Mouse (Mus musculus): ENCODE results near the gene Rtl1. TPM values are rescaled to one million over a fixed set of nuclear protein-coding genes. Genes with fewer than 3 reads are reported as not detected.

The Rtl1 gene
- total RNA-seq (2021) = not detected

- DNase-seq = no peak
Measured at GRCm38 (mm10) chr12:109600230-109600629, at the start of gene Rtl1. Gene Rtl1, minus strand, starts transcription at chr12:109600330.

- no peak for DNase-seq
Measured at GRCm38 (mm10) chr12:109640560-109641167, 40.5 kb upstream of the Rtl1 start.

GRCm38 (mm10) chr12:109632035-109632434 lies 31.9 kb upstream of the Rtl1 start:
- no peak for DNase-seq

- DNase-seq = no peak
Measured at GRCm38 (mm10) chr12:109628887-109629286, 28.8 kb upstream of the Rtl1 start.

- no peak for DNase-seq
Measured at GRCm38 (mm10) chr12:109626910-109627309, 26.8 kb upstream of the Rtl1 start.

GRCm38 (mm10) chr12:109620196-109620595 lies 20.1 kb upstream of the Rtl1 start:
- no peak for DNase-seq

GRCm38 (mm10) chr12:109617993-109618392 lies 17.9 kb upstream of the Rtl1 start:
- DNase-seq = no peak

- DNase-seq = no peak
Measured at GRCm38 (mm10) chr12:109617126-109617525, 17.0 kb upstream of the Rtl1 start.

- DNase-seq = no peak
Measured at GRCm38 (mm10) chr12:109615371-109615770, 15.2 kb upstream of the Rtl1 start.

- DNase-seq = no peak
Measured at GRCm38 (mm10) chr12:109614416-109614815, 14.3 kb upstream of the Rtl1 start.

GRCm38 (mm10) chr12:109612392-109613385 lies 12.6 kb upstream of the Rtl1 start:
- no peak for DNase-seq

- DNase-seq = no peak
Measured at GRCm38 (mm10) chr12:109608576-109609440, 8.7 kb upstream of the Rtl1 start.

- DNase-seq = no peak
Measured at GRCm38 (mm10) chr12:109607953-109608352, 7.8 kb upstream of the Rtl1 start.

GRCm38 (mm10) chr12:109607191-109607590 lies 7.1 kb upstream of the Rtl1 start:
- DNase-seq = no peak

- no peak for DNase-seq
Measured at GRCm38 (mm10) chr12:109604982-109605721, 5.0 kb upstream of the Rtl1 start.

GRCm38 (mm10) chr12:109598551-109599250 lies 1.4 kb downstream of the Rtl1 start:
- DNase-seq = no peak

- DNase-seq = no peak
Measured at GRCm38 (mm10) chr12:109596726-109597125, 3.4 kb downstream of the Rtl1 start.

GRCm38 (mm10) chr12:109596232-109596631 lies 3.9 kb downstream of the Rtl1 start:
- DNase-seq = no peak

- DNase-seq = no peak
Measured at GRCm38 (mm10) chr12:109595753-109596152, 4.4 kb downstream of the Rtl1 start.

- no peak for DNase-seq
Measured at GRCm38 (mm10) chr12:109594961-109595360, 5.2 kb downstream of the Rtl1 start.

- no peak for DNase-seq
Measured at GRCm38 (mm10) chr12:109582185-109582584, 17.9 kb downstream of the Rtl1 start.
